Mouse (Mus musculus) granulocyte monocyte progenitor cell, adult 5-6 weeks (primary cell): ENCODE measurements at regions not wholly inside any gene's neighbourhood (a gene's known extent, or its start where the extent isn't known, plus 50 kb on each side); places are given as distances from the start of the nearest gene placed in this dataset.

Experiments
- ATAC-seq: replicated peaks from 2 replicates; pipeline ENCODE4 v1.8.0; 2016; ENCODE audit warnings: mild to moderate bottlenecking, moderate TSS enrichment, inconsistent platforms; ENCODE audit not compliant: poor library complexity, severe bottlenecking

DNA sequence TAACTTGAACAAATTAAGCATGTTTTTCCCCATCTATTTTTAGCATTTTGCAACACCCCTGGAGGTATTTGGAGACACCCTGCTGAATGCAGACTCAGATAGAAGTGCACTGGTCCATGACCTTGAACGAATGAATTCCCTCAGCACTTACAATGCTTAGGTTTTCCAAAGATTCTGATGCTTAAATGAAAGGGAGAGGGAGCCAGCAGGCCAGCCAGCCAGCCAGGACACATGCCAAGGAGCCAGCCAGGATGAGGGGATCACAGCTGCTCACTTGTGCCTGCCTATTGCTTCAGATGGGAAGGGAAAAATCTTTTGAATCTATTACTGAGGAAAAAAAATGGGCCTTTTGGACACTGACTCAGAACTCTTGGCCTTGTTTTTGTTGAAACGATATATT is 750.0 kb upstream of the 2610301B20Rik start:
- ATAC-seq, result no peak

DNA sequence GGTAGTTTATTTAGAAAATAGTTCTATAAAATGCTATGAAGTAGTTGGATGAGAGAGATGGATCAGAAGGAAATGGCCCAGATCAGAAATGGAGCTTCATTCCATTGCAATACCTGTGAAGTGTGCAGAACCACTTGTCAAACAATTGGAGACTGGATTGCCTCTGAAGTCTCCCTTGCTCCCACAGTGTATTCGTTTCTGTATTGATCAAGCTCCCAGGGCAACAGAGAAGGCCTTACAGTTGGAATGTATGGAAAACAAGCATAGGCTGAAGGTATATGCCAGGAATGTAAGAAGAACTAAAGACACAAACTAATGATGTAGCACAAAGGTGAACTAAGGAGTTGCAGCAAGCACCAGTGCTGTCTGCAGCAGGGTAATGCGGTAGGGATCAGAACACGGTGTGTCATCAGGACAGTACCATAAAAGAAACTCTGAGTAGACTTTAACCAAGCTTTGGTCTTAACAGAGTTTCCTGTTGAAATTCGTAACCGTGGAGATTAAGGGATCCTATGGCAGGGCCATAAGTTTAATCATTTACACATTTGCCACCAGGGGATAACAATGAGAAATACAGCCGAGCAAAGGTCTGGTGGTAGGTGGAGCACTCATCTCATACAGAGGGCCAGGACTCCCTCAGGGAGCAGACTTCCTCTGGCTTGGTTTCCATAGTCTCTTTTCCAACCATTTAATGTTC is 732.9 kb upstream of the 2610301B20Rik start:
- ATAC-seq, result no peak

GRCm38 (mm10) chr4:10149911-10150310 is 724.4 kb upstream of the 2610301B20Rik start:
- ATAC-seq, result no peak

DNA sequence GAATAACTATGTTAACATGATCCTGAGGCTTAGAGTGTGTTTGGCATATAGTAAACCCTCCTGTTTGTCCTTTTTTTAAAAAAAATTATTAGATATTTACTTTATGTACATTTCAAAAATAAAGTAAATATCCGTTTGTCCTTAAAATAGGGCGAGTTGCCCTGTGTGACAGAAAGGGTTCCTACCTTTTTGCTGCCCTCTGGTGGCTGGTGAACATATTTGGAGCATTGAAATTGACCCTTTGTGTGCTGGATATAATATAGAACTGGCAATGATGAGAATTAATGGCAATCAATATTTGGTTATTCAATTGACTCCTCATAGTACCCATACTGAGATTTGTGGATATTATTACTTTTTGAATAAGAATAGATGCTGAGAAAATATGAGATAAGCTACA is 723.8 kb upstream of the 2610301B20Rik start:
- ATAC-seq, result 0 out of 2 replicates have a peak, but pooled peaks have one; percentile 44

- no peak for ATAC-seq
Observed at GRCm38 (mm10) chr4:10155705-10156390, 718.5 kb upstream of the 2610301B20Rik start.

DNA sequence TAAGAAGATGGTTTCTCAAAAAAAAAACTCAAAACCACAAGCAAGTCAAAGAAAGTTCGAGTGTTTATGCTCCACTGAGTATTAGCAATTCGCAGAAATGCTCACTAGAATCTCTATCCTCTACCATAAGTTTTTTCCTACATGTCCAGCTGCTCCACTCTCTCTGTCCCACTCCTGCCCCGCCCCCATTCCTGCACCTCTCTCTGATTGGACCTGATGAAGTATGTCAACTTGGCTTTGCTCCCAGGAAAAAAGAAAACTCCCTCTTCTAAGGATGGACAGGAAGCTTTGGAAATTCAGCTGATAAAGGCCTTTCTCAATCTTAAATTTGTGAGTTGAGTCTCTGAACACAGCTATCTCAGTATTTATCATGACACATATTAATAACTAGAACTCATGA is 684.4 kb upstream of the 2610301B20Rik start:
- no peak for ATAC-seq

DNA sequence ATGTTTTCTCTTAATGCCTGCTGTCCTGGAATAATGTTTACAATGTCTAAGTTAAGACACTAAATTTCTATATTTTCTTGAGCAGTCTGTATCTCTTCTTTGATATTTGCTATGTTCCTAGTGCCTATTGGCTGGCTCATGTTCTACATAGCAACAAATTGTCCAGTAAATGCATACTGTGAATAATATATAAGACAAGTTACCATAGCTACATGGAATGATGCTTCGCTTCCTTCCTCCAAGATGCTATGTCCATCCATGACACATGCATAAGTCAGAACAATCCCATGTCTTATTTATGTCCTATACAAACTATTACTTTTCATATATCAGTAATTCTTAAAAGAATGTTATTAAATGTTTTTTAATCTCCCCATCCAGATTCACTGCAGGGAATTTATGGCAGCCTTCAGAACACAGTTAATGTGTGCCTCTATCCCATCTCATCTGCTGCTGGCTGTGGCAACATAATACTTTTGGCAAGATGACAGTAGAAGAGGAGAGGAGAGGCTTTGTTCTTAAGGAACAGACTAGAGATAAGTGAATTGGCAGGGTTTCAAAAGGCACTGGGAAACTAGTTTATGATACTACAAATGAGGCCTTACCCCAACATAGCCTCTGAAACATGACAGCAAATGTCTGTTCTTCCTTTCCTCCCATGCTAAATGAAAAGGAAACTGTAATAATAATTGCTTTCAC is 676.9 kb upstream of the 2610301B20Rik start:
- no peak for ATAC-seq

DNA sequence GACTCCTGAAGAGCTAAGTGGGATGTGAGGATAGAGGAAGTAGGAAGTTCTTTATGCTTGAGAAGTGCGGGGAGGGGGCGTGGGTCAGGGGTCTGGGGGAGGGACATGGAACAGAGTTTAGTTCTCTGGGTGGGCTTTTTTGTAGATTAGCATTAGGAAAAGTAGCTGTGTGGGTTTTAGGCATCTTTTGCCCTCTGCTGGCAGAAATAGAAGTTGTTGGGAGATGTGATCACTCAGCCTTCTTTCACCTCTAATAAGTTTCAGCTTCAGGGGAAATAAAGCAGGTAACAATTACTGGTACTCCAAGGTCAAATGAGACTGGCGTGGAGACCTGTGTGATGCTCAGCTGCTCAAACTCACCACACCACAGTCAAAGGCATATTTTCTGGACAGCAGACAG is 672.5 kb upstream of the 2610301B20Rik start:
- ATAC-seq, result no peak

- no peak for ATAC-seq
Observed at GRCm38 (mm10) chr4:10204224-10204623, 670.1 kb upstream of the 2610301B20Rik start.

- no peak for ATAC-seq
Observed at GRCm38 (mm10) chr4:10209324-10209923, 664.9 kb upstream of the 2610301B20Rik start.

DNA sequence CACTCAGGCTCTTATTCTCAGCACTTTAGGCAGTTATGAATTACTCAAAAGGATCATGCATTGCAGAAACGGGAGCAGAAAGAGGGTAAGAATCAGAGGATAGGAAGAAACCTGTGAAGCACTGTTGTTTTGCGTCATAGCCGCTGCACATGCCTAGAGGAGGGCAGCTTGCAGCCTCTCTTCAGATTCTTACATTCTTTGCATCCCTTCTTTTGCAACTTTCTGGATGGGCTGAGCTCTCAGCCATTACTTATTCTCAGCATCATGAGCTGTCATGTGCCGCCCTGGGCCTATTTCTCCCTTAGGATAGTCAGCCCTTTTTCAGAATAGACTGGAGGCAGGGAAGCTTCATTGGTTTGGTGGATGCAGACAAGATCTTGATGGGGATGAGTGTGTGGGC is 663.0 kb upstream of the 2610301B20Rik start:
- ATAC-seq, result no peak

DNA sequence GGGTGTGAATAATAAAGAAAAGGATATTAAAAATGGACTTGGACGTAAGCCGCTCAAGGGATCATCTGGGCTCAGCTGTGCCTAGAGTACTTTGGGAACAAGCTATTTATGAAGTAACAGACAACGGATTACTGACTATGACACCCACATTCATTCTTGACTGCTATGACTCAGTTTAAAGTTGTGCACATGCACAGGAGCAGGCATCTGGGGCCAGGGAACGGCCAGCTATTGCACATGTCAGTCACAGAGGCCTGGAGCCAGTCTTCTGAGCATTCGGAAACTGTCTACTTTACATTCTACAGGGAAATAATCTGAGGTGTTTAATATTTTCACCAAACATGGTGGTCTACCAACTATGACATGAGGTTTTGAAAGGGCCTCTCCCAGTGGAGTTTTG is 639.0 kb upstream of the 2610301B20Rik start:
- ATAC-seq, result no peak

DNA sequence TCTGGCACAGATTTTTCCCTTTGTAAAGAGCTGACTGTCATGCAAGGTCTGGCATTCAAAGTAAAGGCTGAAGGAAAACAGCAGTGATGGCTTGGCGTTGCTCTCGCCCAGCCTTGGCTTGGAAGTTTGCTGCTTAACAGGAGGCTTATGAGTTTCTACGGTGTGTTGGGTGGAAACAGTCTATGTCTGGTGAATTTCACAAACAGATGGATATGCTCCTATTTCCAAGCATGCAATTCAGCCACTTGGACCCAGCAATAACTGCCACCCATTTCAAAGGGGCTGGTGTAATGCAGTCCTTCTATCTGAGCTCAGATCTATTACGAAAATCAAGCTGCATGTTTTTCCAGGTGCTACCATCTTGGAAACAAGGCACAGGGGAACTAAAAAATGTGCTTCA is 632.2 kb upstream of the 2610301B20Rik start:
- no peak for ATAC-seq

GRCm38 (mm10) chr4:10242909-10243308 is 631.4 kb upstream of the 2610301B20Rik start:
- no peak for ATAC-seq

DNA sequence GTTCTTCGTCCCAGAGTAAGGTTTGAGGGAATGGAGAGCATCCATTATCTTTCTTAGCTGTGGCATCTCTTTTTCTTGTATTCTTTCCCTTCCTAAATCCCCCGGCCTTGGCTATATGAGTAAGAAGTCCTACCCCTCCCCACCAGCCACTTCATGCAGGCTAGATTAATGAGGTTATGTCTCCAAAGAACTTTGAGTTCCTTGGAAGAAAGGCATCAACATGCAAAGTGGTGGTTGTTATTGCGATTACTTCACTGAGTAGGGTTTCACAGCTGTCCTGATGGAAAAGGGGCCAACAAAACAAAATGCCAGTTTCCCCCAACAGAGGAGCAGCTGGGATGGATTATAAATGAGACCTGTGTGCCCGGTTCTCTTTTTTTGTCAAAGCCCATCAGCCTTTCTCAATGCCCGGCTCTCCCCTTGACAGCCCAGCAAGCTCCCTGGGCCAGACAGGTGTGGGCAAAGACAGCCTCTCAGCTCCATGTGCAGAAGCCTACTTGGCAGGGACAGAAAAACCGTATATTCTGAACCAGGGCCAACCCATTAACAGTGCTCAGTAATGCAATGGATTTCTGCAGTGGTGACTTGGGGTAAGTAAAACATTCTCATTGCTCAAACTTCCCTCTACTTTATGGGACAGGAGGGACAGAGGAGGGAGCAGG is 620.1 kb upstream of the 2610301B20Rik start:
- no peak for ATAC-seq

DNA sequence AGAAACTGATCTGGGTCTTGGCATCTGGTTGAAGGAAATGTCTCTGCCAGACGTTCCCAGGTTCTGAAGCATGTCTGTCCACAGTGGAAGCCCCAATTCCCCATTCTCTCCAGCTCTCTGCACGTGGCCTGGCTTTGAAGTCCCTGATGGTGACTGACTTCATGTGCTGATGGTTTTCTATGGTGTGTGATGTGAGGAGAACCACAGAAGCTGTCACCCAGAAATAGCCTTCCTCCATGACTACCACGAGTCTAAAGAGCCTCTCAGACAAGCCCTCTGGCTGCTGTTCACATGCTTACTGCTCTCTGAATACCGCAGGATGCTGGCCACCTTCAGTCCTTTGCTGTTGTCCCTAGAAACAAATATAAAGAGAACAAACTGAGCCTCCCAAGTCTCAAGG is 616.8 kb upstream of the 2610301B20Rik start:
- no peak for ATAC-seq

GRCm38 (mm10) chr4:10260351-10260750 is 613.9 kb upstream of the 2610301B20Rik start:
- no peak for ATAC-seq

GRCm38 (mm10) chr4:10265942-10266341 is 608.4 kb upstream of the 2610301B20Rik start:
- no peak for ATAC-seq

DNA sequence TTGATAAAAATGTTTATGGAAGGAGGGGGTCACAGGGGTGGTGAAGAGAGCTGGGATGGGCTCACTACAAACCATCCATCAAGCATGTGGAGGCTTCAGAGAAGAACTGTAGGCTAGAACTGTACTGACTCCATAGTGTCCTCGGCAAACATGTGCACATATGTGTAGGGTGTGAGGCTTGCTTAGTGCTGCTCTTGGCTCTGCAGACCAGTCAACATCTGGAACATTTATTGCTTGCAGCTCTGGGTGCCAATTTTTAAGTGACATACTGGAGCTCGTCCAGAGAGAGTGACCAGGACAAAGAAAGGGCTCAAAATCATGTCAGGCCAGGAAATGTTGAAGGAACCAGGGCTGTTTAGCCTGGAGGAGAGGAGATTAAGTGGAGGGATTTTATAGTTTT is 588.7 kb upstream of the 2610301B20Rik start:
- ATAC-seq, result no peak

- ATAC-seq, result no peak
Observed at GRCm38 (mm10) chr4:10290326-10290725, 584.0 kb upstream of the 2610301B20Rik start.
